11 mouse cellular contexts compared by ENCODE assay signal in genomic region chr3:137900149-137900548, GRCm38 (mm10). TPM values are rescaled to one million over a fixed set of nuclear protein-coding genes. Genes with fewer than 3 reads are reported as not detected.
DNase-seq lines count a peak whose midpoint lies in the region; ATAC-seq and TF ChIP-seq lines count a peak whose summit lies in the region.
"Had no signal": no experiment of that assay in that cellular context is flagged by ENCODE, and none has a peak within 500 bp of the region (broad histone marks: within the 10 kb centered on the region; RNA-seq: fewer than 3 reads in every experiment).

No protein-coding gene starts in this region.

- H3K27ac ChIP-seq in hindbrain, postnatal 0 days, result no peak overlapping the region
- H3K27ac ChIP-seq in hindbrain, embryonic 11.5 days (ENCODE audit: low read depth, low read length), result no peak overlapping the region
- no peak overlapping the region for H3K27ac ChIP-seq in forebrain, embryonic 16.5 days (ENCODE audit: low read length)
- H3K27ac ChIP-seq in neural tube, embryonic 15.5 days (replicated peaks), result no peak overlapping the region

- 0 out of 2 replicates have a peak, but pooled peaks cover 12% of the 10 kb centered on the region for H3K36me3 ChIP-seq in hindbrain, postnatal 0 days (ENCODE audit: insufficient read depth, low read length)
- H3K36me3 ChIP-seq in hindbrain, embryonic 11.5 days (ENCODE audit: control insufficient read depth, insufficient read depth, low read length), result no peaks in the 10 kb centered on the region
- 0 out of 2 replicates have a peak, but pooled peaks cover under 1% of the 10 kb centered on the region for H3K36me3 ChIP-seq in forebrain, embryonic 16.5 days (ENCODE audit: control insufficient read depth, insufficient read depth)
- H3K36me3 ChIP-seq in neural tube, embryonic 15.5 days, result peaks cover 34% of the 10 kb centered on the region

- no peak overlapping the region for H3K9ac ChIP-seq in hindbrain, postnatal 0 days (replicated peaks; ENCODE audit: low read length)
- no peak overlapping the region for H3K9ac ChIP-seq in hindbrain, embryonic 11.5 days (ENCODE audit: low read depth, low read length)
- H3K9ac ChIP-seq in forebrain, embryonic 16.5 days (replicated peaks; ENCODE audit: low read depth, low read length), result no peak overlapping the region
- no peak overlapping the region for H3K9ac ChIP-seq in neural tube, embryonic 15.5 days (replicated peaks)

- no peak for TF ChIP-seq CTCF in hindbrain, postnatal 0 days (IDR thresholded peaks at IDR 0.05; ENCODE audit: low read depth)

- WGBS in hindbrain, postnatal 0 days, result 44% methylated on average over 10 of the region's 10 CpGs
- 88% methylated on average over 10 of the region's 10 CpGs for WGBS in hindbrain, embryonic 11.5 days
- WGBS in forebrain, embryonic 16.5 days, result 32% methylated on average over 10 of the region's 10 CpGs
- 59% methylated on average over 10 of the region's 10 CpGs for WGBS in neural tube, embryonic 15.5 days

- no peaks in the 10 kb centered on the region for H3K27me3 ChIP-seq in hindbrain, postnatal 0 days (ENCODE audit: insufficient read depth, low read length)
- H3K27me3 ChIP-seq in hindbrain, embryonic 11.5 days (ENCODE audit: control insufficient read depth, insufficient read depth, low read length), result no peaks in the 10 kb centered on the region
- no peaks in the 10 kb centered on the region for H3K27me3 ChIP-seq in forebrain, embryonic 16.5 days (replicated peaks; ENCODE audit: control insufficient read depth, insufficient read depth, low read length)
- no peaks in the 10 kb centered on the region for H3K27me3 ChIP-seq in neural tube, embryonic 15.5 days (replicated peaks)

- DNase-seq in hindbrain, postnatal 0 days (ENCODE audit: low spot score), result peak; percentile 41
- no peak for DNase-seq in hindbrain, embryonic 11.5 days (ENCODE audit: low spot score)
- DNase-seq in right cerebral cortex, postnatal 4 days, result peak; percentile 28
- DNase-seq in right cerebral cortex, adult 18-20 months, result no peak
- peak; percentile 33 for DNase-seq in telencephalon, adult 2 months (ENCODE audit: low read depth, low spot score)
- no peak for DNase-seq in cerebellum, postnatal 36 days
- DNase-seq: heart, postnatal 14 days; kidney, adult 8-10 months; thymus, adult 2 months had no signal

- no peaks in the 10 kb centered on the region for H3K4me1 ChIP-seq in hindbrain, postnatal 0 days (ENCODE audit: insufficient read depth, low read length)
- no peaks in the 10 kb centered on the region for H3K4me1 ChIP-seq in hindbrain, embryonic 11.5 days (replicated peaks; ENCODE audit: control insufficient read depth, insufficient read depth, low read length)
- peaks cover 8% of the 10 kb centered on the region for H3K4me1 ChIP-seq in forebrain, embryonic 16.5 days (replicated peaks; ENCODE audit: control insufficient read depth, insufficient read depth, low read length)
- H3K4me1 ChIP-seq in neural tube, embryonic 15.5 days, result no peaks in the 10 kb centered on the region

- no peak overlapping the region for H3K4me2 ChIP-seq in hindbrain, postnatal 0 days (ENCODE audit: low read depth, low read length)
- no peak overlapping the region for H3K4me2 ChIP-seq in hindbrain, embryonic 11.5 days (replicated peaks; ENCODE audit: low read depth, low read length)
- H3K4me2 ChIP-seq in forebrain, embryonic 16.5 days (ENCODE audit: low read length), result peak overlapping the region; percentile 10; the same call in 1 of the 2 replicates
- H3K4me2 ChIP-seq in neural tube, embryonic 15.5 days, result no peak overlapping the region

- H3K9me3 ChIP-seq in hindbrain, postnatal 0 days (ENCODE audit: low read length), result no peaks in the 10 kb centered on the region
- H3K9me3 ChIP-seq in hindbrain, embryonic 11.5 days (ENCODE audit: control insufficient read depth, low read length), result no peaks in the 10 kb centered on the region
- H3K9me3 ChIP-seq in forebrain, embryonic 16.5 days (ENCODE audit: control insufficient read depth, low read length), result no peaks in the 10 kb centered on the region
- H3K9me3 ChIP-seq in neural tube, embryonic 15.5 days (replicated peaks), result no peaks in the 10 kb centered on the region

- H3K4me3 ChIP-seq in hindbrain, postnatal 0 days (ENCODE audit: low read length), result no peak overlapping the region
- no peak overlapping the region for H3K4me3 ChIP-seq in hindbrain, embryonic 11.5 days (ENCODE audit: low read depth, low read length)
- no peak overlapping the region for H3K4me3 ChIP-seq in forebrain, embryonic 16.5 days (replicated peaks; ENCODE audit: low read length)
- H3K4me3 ChIP-seq in neural tube, embryonic 15.5 days (replicated peaks), result no peak overlapping the region

- ATAC-seq in hindbrain, postnatal 0 days, result no peak
- no peak for ATAC-seq in hindbrain, embryonic 11.5 days (ENCODE audit: low FRiP score)
- ATAC-seq in forebrain, embryonic 16.5 days, result peak; percentile 64; the same call in 1 of the 2 replicates
- no peak for ATAC-seq in neural tube, embryonic 15.5 days (ENCODE audit: low FRiP score)

RNA-seq across cellular contexts. Expression of gene Lamtor3, which starts 18.2 kb away (rescaled TPM):
- total RNA-seq in hindbrain, postnatal 0 days (2014; rRNA removed), result 78.9 and 84.2 TPM in 2 replicates
- 108 and 112 TPM in 2 replicates for polyA plus RNA-seq in hindbrain, postnatal 0 days (2015; fragmentation: Nextera tagmentation; extraction: Ambion mirVana)
- 96.9 and 103 TPM in 2 replicates for polyA plus RNA-seq in hindbrain, embryonic 11.5 days (2014; fragmentation: Nextera tagmentation; extraction: Ambion mirVana)
- polyA plus RNA-seq in forebrain, embryonic 16.5 days (2015; fragmentation: Nextera tagmentation; extraction: Ambion mirVana), result 141 and 145 TPM in 2 replicates
- polyA plus RNA-seq in neural tube, embryonic 15.5 days (2015; fragmentation: Nextera tagmentation; extraction: Ambion mirVana), result 128 and 132 TPM in 2 replicates

RNA-seq across cellular contexts. Expression of gene Dnajb14, which starts 32.7 kb away (rescaled TPM):
- total RNA-seq in hindbrain, postnatal 0 days (2014; rRNA removed), result 22.4 and 22.5 TPM in 2 replicates
- polyA plus RNA-seq in hindbrain, postnatal 0 days (2015; fragmentation: Nextera tagmentation; extraction: Ambion mirVana), result 19.2 and 21.9 TPM in 2 replicates
- polyA plus RNA-seq in hindbrain, embryonic 11.5 days (2014; fragmentation: Nextera tagmentation; extraction: Ambion mirVana), result 9.2 and 10.4 TPM in 2 replicates
- 7.8 and 12.2 TPM in 2 replicates for polyA plus RNA-seq in forebrain, embryonic 16.5 days (2015; fragmentation: Nextera tagmentation; extraction: Ambion mirVana)
- polyA plus RNA-seq in neural tube, embryonic 15.5 days (2015; fragmentation: Nextera tagmentation; extraction: Ambion mirVana), result 15.1 and 17.8 TPM in 2 replicates

RNA-seq across cellular contexts. Expression of gene H2afz, which starts 35.9 kb away (rescaled TPM):
- total RNA-seq in hindbrain, postnatal 0 days (2014; rRNA removed), result 542 and 567 TPM in 2 replicates
- polyA plus RNA-seq in hindbrain, postnatal 0 days (2015; fragmentation: Nextera tagmentation; extraction: Ambion mirVana), result 814 and 865 TPM in 2 replicates
- 2,789 and 2,825 TPM in 2 replicates for polyA plus RNA-seq in hindbrain, embryonic 11.5 days (2014; fragmentation: Nextera tagmentation; extraction: Ambion mirVana)
- polyA plus RNA-seq in forebrain, embryonic 16.5 days (2015; fragmentation: Nextera tagmentation; extraction: Ambion mirVana), result 1,163 and 1,308 TPM in 2 replicates
- polyA plus RNA-seq in neural tube, embryonic 15.5 days (2015; fragmentation: Nextera tagmentation; extraction: Ambion mirVana), result 714 and 880 TPM in 2 replicates

Comparison
In these comparisons a context has a peak if more than half of its experiments do, and no peak if none do; other contexts are left out.
1. DNase-seq: peak in hindbrain, postnatal 0 days (single experiment), right cerebral cortex, postnatal 4 days (single experiment) and telencephalon, adult 2 months (single experiment); none in hindbrain, embryonic 11.5 days (single experiment), right cerebral cortex, adult 18-20 months (single experiment) and cerebellum, postnatal 36 days (0 of 2).